Mouse (Mus musculus) spleen, postnatal 14 days (tissue): Measurements from ENCODE around the gene Rnf186.

ENCODE experiments used
- DNase-seq, 2 experiments: peaks; one replicate each; pipeline ENCODE4 v3.0.0; 2021 to 2022; ENCODE audit warnings: low spot score in 2 of 2

Rnf186 gene

GRCm38 (mm10) chr4:139011201-139011702, 44.3 kb downstream of the Rnf186 start:
- DNase-seq = no peak

- no peak for DNase-seq
Observed at GRCm38 (mm10) chr4:139013281-139013680, 46.4 kb downstream of the Rnf186 start.

- DNase-seq = no peak
Observed at GRCm38 (mm10) chr4:139014793-139015192, 47.9 kb downstream of the Rnf186 start.
